Mouse (Mus musculus) megakaryocyte, embryonic 14.5 days (primary cell): Measurements from ENCODE around the gene Gnpda2. TPM values are rescaled to one million over a fixed set of nuclear protein-coding genes. Genes with fewer than 3 reads are reported as not detected.

ENCODE experiments used
- H3K27me3 ChIP-seq: replicated peaks from 2 replicates; pipeline ENCODE3; 2012; ENCODE audit warnings: inconsistent platforms
- H3K36me3 ChIP-seq: replicated peaks from 2 replicates; pipeline ENCODE3; 2012; ENCODE audit warnings: low read length, inconsistent platforms, mixed read lengths
- H3K4me1 ChIP-seq: 2 replicates; pipeline ENCODE4 v1.6.1; 2012; ENCODE audit warnings: inconsistent platforms
- H3K4me3 ChIP-seq: replicated peaks from 2 replicates; pipeline ENCODE3; 2012; ENCODE audit warnings: moderate library complexity, mild to moderate bottlenecking, inconsistent platforms
- H3K9me3 ChIP-seq: 2 replicates; pipeline ENCODE4 v1.6.1; 2012; ENCODE audit warnings: inconsistent platforms
- GATA1 ChIP-seq: IDR thresholded peaks from 3 replicates; pipeline ENCODE4 v1.6.1; 2012; ENCODE audit warnings: mixed read lengths, low read length, inconsistent platforms, borderline replicate concordance
- polyA plus RNA-seq: library from polyadenylated mRNA; stranded (reverse); fragments of >175 nt; gene quantifications from 2 replicates; pipeline ENCODE4 v1.2.3, GENCODE M21; 2012; ENCODE audit warnings: low replicate concordance; ENCODE audit not compliant: insufficient read depth

The Gnpda2 gene
- polyA plus RNA-seq, 1 experiment = 0.27 TPM

DNA sequence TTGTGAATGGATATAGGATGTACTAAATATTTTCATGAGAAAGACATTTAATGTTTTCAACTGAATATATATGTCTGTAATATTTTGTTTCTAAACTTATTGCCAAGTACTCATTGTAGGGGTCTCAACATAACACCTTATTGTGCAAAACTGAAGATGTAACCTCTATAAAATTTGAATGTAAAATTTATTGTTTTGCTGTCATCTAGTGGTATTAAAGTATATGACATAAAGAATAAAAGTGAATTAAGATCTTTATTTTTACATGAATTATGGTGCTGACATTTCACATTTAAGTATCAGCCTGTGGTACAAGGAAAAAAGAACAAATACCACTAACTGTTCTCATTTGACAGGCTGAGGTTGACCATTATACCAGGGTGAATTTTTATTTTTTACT is 68.2 kb downstream of the Gnpda2 start:
- no peak for TF ChIP-seq GATA1
- Histone ChIP-seq H3K9me3 (no peaks in the 10 kb centered on the region), H3K4me3 (no peak overlapping the region), H3K36me3 (no peaks in the 10 kb centered on the region), H3K4me1 (peaks cover 4% of the 10 kb centered on the region), H3K27me3 (no peaks in the 10 kb centered on the region)

Other genes with a start within 250 kb of the Gnpda2 start
- gene Yipf7, start 49.7 kb downstream of the Gnpda2 start, polyA plus RNA-seq = not detected in 2 replicates
- gene Guf1, start 35.4 kb downstream of the Gnpda2 start, polyA plus RNA-seq = 1.6 and 2.8 TPM in 2 replicates